In the genomic region with DNA sequence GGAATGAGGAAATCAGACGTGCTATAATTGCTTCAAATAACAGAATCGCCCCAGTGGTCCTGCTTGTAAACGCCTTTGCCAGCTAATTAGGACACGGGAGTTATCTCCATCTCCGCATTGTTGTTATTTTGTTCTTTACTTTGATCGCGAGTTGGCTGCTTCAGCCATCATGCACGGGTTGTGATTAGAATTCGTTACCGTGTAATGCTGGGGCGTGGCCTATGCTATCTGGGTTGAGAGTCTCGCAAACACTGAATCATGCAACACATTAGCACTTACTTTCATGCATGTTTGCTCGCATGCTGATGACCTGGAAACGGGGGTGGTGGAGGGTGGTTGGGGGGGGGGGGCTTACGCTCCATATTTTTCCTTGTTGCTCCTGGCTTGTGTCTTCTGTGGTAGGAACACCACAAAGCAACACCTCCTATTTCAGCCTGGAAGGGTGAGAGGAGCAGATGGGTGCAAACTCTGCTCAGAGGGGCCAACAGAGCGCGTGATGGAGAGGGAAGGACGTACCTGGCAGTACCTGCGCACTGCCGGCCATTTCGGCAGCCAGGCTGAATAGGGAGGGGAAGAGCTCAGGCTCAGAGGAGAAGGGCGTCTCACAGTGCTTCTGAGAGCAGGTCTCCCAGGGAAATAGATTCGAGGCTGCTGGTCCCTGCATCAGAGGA, we compare ENCODE assay signal across 16 mouse cellular contexts.
DNase-seq lines count a peak whose midpoint lies in the region; ATAC-seq and TF ChIP-seq lines count a peak whose summit lies in the region.
"Had no signal": no experiment of that assay in that cellular context is flagged by ENCODE, and none has a peak within 500 bp of the region (broad histone marks: within the 10 kb centered on the region; RNA-seq: fewer than 3 reads in every experiment).

No protein-coding gene starts in this region.

- ATAC-seq in midbrain, embryonic 13.5 days, result no peak
- peak; percentile 69 for ATAC-seq in forebrain, postnatal 0 days
- no peak for ATAC-seq in heart, embryonic 12.5 days (ENCODE audit: insufficient number of reproducible peaks, low FRiP score)

- H3K9me3 ChIP-seq in midbrain, embryonic 10.5 days (replicated peaks), result no peaks in the 10 kb centered on the region
- no peaks in the 10 kb centered on the region for H3K9me3 ChIP-seq in midbrain, embryonic 13.5 days
- no peaks in the 10 kb centered on the region for H3K9me3 ChIP-seq in forebrain, postnatal 0 days (ENCODE audit: low read length)
- H3K9me3 ChIP-seq in heart, embryonic 12.5 days (replicated peaks), result no peaks in the 10 kb centered on the region
- H3K9me3 ChIP-seq: stomach, embryonic 15.5 days had no signal

- no peak overlapping the region for H3K4me2 ChIP-seq in midbrain, embryonic 13.5 days (replicated peaks)
- no peak overlapping the region for H3K4me2 ChIP-seq in forebrain, postnatal 0 days (ENCODE audit: low read depth)
- no peak overlapping the region for H3K4me2 ChIP-seq in heart, embryonic 12.5 days
- H3K4me2 ChIP-seq: stomach, embryonic 15.5 days had no signal

- DNase-seq in cerebellum, adult 11-12 months, result peak; percentile 91
- DNase-seq in cerebellum, postnatal 4 days (ENCODE audit: low spot score in 2 of 2), result no peak
- no peak for DNase-seq in midbrain, embryonic 10.5 days (ENCODE audit: low spot score)
- peak; percentile 84 to 87 for DNase-seq in cerebellum, postnatal 14 days
- DNase-seq in forebrain, postnatal 0 days, result peak; percentile 41
- DNase-seq in thymus, adult 18-20 months, result no peak
- DNase-seq: adrenal gland, adult 8-10 months; embryo, embryonic 11 days; heart, adult 18-20 months; kidney, adult 8-10 months; kidney, postnatal 25 days; layer of hippocampus, adult 9-11 months; spleen, adult 18-20 months had no signal

- peak overlapping the region; percentile 42; the same call in 1 of the 2 replicates for H3K27ac ChIP-seq in midbrain, embryonic 10.5 days (replicated peaks)
- no peak overlapping the region for H3K27ac ChIP-seq in midbrain, embryonic 13.5 days
- H3K27ac ChIP-seq in forebrain, postnatal 0 days (ENCODE audit: low read depth, low read length), result no peak overlapping the region
- no peak overlapping the region for H3K27ac ChIP-seq in heart, embryonic 12.5 days (ENCODE audit: poor library complexity, severe bottlenecking)
- H3K27ac ChIP-seq: stomach, embryonic 15.5 days had no signal

- H3K36me3 ChIP-seq in midbrain, embryonic 10.5 days, result no peaks in the 10 kb centered on the region
- H3K36me3 ChIP-seq in midbrain, embryonic 13.5 days, result no peaks in the 10 kb centered on the region
- H3K36me3 ChIP-seq in forebrain, postnatal 0 days (ENCODE audit: insufficient read depth), result no peaks in the 10 kb centered on the region
- no peaks in the 10 kb centered on the region for H3K36me3 ChIP-seq in heart, embryonic 12.5 days
- H3K36me3 ChIP-seq: stomach, embryonic 15.5 days had no signal

- TF ChIP-seq CTCF in forebrain, postnatal 0 days (IDR thresholded peaks at IDR 0.05; ENCODE audit: low read depth), result no peak

- no peak overlapping the region for H3K9ac ChIP-seq in midbrain, embryonic 13.5 days (replicated peaks)
- no peak overlapping the region for H3K9ac ChIP-seq in forebrain, postnatal 0 days
- no peak overlapping the region for H3K9ac ChIP-seq in heart, embryonic 12.5 days
- H3K9ac ChIP-seq: stomach, embryonic 15.5 days had no signal

- peaks cover 33% of the 10 kb centered on the region for H3K4me1 ChIP-seq in midbrain, embryonic 10.5 days
- peaks cover 22% of the 10 kb centered on the region for H3K4me1 ChIP-seq in midbrain, embryonic 13.5 days (replicated peaks)
- no peaks in the 10 kb centered on the region; the same call in 1 of the 2 replicates for H3K4me1 ChIP-seq in forebrain, postnatal 0 days (ENCODE audit: insufficient read depth)
- peaks cover 22% of the 10 kb centered on the region for H3K4me1 ChIP-seq in heart, embryonic 12.5 days (replicated peaks)

- WGBS in midbrain, embryonic 10.5 days, result 82% methylated on average over 23 of the region's 23 CpGs
- 59% methylated on average over 23 of the region's 23 CpGs for WGBS in midbrain, embryonic 13.5 days
- WGBS in forebrain, postnatal 0 days, result 38% methylated on average over 23 of the region's 23 CpGs
- whole genome bisulfite sequencing in heart, embryonic 12.5 days, result 83% methylated on average over 23 of the region's 23 CpGs

- peaks cover 67% of the 10 kb centered on the region for H3K27me3 ChIP-seq in midbrain, embryonic 10.5 days (ENCODE audit: low read depth, poor library complexity, severe bottlenecking)
- H3K27me3 ChIP-seq in midbrain, embryonic 13.5 days, result peaks cover 38% of the 10 kb centered on the region
- no peaks in the 10 kb centered on the region for H3K27me3 ChIP-seq in forebrain, postnatal 0 days (ENCODE audit: insufficient read depth, low read length)
- H3K27me3 ChIP-seq in heart, embryonic 12.5 days (replicated peaks), result no peaks in the 10 kb centered on the region
- H3K27me3 ChIP-seq: stomach, embryonic 15.5 days had no signal

- H3K4me3 ChIP-seq in midbrain, embryonic 10.5 days, result no peak overlapping the region
- H3K4me3 ChIP-seq in midbrain, embryonic 13.5 days (replicated peaks), result no peak overlapping the region
- H3K4me3 ChIP-seq in forebrain, postnatal 0 days (ENCODE audit: low read depth, low read length), result no peak overlapping the region
- H3K4me3 ChIP-seq in heart, embryonic 12.5 days, result no peak overlapping the region
- H3K4me3 ChIP-seq: stomach, embryonic 15.5 days had no signal

Comparison
In these comparisons a context has a peak if more than half of its experiments do, and no peak if none do; other contexts are left out.
1. DNase-seq: peak in cerebellum, adult 11-12 months (single experiment), cerebellum, postnatal 14 days (2 of 2) and forebrain, postnatal 0 days (single experiment); none in cerebellum, postnatal 4 days (0 of 2), midbrain, embryonic 10.5 days (single experiment) and thymus, adult 18-20 months (0 of 2).